Mouse (Mus musculus): ENCODE measurements at regions not wholly inside any gene's neighbourhood (a gene's known extent, or its start where the extent isn't known, plus 50 kb on each side); places are given as distances from the start of the nearest gene placed in this dataset.

DNA sequence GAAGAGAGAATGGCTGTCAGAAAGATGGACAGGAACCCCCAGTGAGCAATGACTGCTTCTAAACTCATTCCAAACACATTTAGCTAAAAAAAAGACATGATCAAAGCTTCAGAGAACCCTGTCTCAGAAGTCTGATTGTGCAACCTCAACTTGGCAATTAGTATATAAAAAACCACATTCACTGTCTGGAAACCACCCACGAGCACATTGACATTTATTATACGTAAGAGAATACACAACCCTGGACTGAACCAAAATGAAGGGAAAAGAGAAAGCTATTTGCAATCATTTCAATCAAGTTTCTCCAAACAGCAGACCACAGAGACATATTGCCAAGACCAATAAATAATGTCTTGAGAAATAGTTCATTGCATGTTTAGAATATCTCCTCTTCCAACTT, 820.7 kb upstream of the Adgrl2 start:
- peak; percentile 11 for DNase-seq

- DNase-seq: peak; percentile 43
These were observed 815.0 kb upstream of the Adgrl2 start for GRCm38 (mm10) chr3:149805345-149805744.

GRCm38 (mm10) chr3:149796123-149796522, 805.8 kb upstream of the Adgrl2 start:
- DNase-seq: no peak

DNA sequence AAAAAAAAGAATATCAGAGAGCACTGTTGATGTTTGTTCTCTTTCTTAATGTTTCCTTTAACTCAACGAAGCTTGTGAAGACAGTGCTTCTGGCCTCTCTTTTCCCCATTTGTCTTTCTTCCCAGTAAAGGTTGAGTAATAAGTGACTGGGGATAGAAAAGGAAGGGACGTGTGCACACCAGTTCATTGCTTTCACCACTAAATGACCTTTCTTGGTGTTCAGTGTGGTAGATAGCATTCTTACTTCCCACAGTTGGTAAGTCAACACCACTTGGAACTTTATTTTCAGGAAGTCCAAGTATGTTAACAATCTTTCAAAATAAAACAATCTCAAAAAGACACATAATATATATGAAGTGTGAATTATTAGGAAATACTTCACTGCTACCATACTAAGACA, 801.2 kb upstream of the Adgrl2 start:
- DNase-seq: no peak

DNA sequence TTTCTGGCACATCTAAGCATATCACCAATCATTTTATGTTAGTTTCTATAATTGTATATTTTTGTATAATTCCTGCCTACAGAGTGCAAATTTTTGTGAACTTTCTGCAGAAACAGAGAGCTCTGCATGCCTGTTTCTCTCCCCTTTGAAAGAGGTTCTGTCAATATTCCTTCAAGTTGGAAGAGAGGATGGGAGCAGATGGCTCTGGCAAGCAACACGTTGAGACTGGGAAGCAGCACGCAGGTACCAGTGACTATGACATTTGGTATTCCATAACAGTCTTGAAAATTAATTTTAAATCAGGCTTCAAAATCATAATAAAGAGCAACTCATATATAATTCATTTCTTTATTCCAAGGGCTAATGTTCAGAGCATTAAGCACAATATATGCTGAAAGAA, 795.7 kb upstream of the Adgrl2 start:
- DNase-seq: no peak

GRCm38 (mm10) chr3:149783903-149784608, 793.7 kb upstream of the Adgrl2 start:
- no peak for DNase-seq

DNA sequence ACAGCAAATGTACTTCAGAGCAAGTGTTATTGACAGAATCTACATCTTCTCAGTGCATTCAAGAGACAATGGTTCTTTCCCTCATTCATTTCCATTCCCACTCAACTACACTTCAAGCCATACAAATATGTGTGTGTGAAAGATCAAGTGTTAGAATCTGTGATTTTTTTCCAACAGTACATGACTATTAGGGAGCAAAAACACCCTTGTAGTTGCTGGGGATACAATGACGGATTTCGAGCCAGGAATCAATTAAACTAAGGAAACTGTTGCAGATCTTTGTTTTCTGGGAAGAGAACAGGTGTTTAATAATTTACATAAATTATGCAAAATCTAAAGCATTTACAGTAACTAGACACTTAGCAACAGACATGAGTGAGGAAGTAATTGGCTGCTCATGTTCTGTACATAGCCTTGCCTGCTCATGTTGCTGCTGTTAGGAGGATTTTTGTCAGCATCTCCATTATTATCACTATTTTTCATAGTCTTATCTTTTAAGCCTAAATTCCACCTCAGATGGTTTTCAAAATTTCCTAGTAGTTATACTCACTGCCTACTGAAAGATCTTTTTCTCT, 777.6 kb upstream of the Adgrl2 start:
- DNase-seq: no peak

- DNase-seq: no peak
These were observed 770.9 kb upstream of the Adgrl2 start for GRCm38 (mm10) chr3:149761245-149761644.

- no peak for DNase-seq
These were observed 767.7 kb upstream of the Adgrl2 start for GRCm38 (mm10) chr3:149757910-149758592.

- DNase-seq: peak; percentile 25
These were observed 745.7 kb upstream of the Adgrl2 start for GRCm38 (mm10) chr3:149736069-149736468.

DNA sequence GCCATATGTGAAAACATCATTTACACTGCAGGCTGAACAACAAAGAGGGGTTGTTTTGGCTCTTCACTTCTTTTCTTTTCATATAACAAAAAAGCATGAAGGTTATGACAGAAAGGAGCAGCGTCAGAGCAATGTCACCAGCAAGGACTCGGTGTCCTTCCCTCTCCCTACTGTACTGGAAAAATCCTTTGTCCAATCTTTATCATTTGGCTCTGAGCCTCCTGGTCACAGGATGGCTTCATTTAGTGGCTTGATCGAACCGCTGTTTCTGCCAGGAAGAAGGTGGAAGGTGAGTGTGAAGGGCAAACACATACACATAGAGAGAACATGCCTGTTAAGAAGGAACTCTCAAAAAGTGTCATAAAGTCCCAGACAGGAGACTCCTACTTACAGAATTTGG, 735.9 kb upstream of the Adgrl2 start:
- no peak for DNase-seq

DNA sequence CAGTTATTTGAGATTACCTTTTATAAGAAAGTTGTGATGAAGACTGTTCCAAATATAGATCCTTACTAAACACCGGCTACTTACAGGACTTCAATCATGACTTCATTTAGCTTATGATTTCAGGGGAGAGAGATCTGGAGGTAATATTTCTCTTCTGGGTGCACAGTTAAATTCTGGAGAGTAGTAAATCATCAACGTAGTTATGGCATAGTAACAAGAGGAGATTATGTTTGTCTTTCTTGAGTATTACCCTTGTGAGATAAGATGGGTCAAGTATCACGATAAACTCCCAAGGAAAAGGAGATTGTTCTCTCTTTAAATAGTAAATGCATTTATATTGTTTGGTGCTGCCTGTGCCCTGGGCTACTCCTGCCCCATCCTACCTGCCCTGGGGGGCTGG, 734.5 kb upstream of the Adgrl2 start:
- DNase-seq: no peak

- no peak for DNase-seq
These were observed 731.5 kb upstream of the Adgrl2 start for GRCm38 (mm10) chr3:149721832-149722231.

- DNase-seq: peak; percentile 30
These were observed 730.0 kb upstream of the Adgrl2 start for GRCm38 (mm10) chr3:149720306-149720705.

DNA sequence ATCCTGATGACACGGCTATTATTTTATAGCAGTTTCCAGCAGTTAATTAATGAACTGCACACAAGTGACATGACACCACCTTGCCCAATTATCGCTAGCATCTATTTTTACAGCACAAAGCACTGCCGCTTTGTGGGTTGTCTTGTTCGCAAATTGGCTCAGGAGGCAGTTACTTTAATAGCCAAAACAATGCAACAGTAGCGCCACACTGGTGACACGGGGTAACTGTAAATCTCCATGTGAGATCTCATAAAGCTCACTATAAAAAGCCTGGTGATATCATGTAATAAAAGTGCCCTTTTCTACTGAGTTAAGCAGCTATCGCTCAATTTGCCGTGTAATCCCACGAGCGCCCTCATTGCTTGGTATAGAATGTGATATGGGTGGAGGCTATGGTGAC, 715.4 kb upstream of the Adgrl2 start:
- DNase-seq: peak; percentile 46

GRCm38 (mm10) chr3:149705322-149705721, 715.0 kb upstream of the Adgrl2 start:
- peak; percentile 11 for DNase-seq

- DNase-seq: no peak
These were observed 714.1 kb upstream of the Adgrl2 start for GRCm38 (mm10) chr3:149704478-149704877.

GRCm38 (mm10) chr3:149683561-149683960, 693.2 kb upstream of the Adgrl2 start:
- DNase-seq: no peak

DNA sequence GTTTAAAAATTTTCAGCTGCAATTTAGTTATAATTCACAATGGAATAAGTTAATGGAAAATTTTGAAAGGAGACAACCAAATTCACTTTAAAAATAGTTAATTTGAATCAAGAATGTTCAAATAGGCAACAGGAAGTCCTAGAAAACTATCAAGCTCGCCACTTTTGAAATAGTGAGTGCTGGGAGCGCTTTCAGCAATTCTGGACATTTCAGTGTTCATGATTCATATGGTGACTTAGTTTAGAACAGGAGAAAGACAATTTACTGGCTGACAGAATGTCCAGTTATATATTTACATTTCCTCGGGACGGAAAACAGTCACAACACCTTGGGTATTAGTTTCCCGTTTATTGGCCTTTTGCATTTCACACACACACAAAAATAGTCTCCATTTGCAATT, 691.9 kb upstream of the Adgrl2 start:
- DNase-seq: no peak

DNA sequence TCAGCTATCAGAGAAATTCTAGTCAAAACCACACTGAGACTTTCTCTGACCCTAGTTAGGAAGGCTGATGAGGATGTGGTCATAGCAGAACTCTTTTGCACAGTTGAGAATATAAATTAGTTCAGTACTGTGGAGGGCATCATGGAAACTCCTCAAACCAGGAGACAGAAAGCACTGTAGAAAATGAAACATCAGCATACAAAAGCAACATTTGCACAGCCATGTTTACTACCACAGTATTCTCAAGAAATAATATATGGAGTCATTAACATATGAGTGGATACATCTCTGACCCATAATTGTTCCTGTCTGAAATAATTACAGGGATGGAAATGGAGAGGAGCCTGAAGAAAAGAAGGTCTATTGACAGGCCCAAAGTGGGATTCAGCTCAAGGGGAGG, 683.6 kb upstream of the Adgrl2 start:
- DNase-seq: peak; percentile 19

DNA sequence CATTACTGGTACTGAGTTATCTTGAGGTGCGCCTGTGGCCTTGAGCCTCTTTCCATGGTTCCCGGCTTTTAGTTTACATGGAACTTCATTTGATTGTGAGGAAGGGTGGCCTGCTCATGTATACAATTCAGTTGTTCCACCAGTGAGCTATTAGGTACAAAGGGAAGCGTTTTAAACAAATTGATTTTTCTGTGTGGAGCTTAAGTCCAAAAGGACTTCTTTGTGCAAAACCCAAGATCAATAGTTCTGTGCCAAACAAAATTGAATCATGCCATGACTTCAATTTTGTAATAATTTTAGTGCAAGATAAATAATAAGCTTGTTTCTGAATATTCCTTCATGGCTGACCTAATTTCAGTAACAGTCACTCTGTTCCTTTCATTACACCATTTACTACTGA, 674.3 kb upstream of the Adgrl2 start:
- DNase-seq: no peak

DNA sequence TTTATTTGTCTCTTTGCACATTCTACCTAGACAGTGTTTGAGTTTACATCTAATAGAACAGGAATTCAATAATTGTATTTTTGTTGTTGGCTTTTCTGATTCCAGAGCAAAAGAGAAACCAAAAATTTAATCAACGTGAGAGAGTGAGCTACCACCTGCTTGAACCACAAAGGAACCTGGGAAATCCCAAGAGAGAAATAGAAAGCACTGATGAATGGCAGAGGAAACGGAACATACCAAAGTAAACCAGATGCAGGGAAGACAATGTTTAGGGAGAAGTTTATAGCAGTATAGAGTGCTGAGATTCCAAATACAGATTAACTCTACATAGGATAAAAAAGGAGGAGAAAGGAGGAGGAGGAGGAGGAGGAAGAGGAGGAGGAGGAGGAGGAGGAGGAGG, 648.0 kb upstream of the Adgrl2 start:
- DNase-seq: no peak

DNA sequence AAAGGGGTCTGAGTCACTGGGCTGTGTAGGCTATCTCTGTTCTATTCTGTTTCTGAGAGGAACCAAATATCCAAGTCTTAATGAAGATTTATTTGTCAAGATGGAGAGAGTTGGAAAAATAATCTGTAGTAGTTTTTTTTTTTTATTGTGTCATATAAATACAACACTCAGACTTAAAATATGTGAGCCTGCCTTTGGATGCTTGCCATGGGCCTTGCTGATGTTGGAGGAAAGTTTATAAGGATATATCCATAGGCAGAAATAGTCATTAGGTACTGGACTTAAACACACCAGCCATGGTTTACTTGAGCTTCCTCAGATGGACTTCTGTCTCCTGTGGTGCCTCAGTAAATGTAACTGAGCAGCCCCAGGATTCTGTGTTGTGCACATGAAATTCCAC, 635.8 kb upstream of the Adgrl2 start:
- DNase-seq: no peak

DNA sequence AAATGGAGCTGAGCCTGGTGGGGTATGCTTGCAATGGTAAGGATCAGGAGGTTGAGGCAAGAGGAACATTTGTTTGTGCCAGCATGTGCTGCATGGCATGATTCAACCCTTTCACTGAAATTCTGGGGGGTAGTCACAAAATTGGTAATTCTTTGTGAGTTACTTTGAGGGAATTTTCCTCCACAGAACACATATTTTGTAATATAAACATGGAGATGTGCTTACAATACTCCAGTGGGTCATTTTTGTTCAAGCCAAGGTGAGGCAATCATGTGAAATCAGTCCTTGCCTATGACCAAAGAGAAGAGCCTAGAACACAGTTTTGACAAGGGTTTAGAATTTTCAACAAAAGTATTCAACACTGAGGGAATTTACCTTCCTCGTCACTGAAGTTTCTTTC, 635.1 kb upstream of the Adgrl2 start:
- no peak for DNase-seq

All from retina, postnatal 1 day (tissue).